Mouse (Mus musculus) thymus, postnatal 36 days (tissue): ENCODE measurements around the gene Apol6.

Source experiments
- DNase-seq, 2 experiments: peaks; one replicate each; pipeline ENCODE4 v3.0.0; 2022; ENCODE audit warnings: mixed read lengths in 2 of 2

Gene Apol6

GRCm38 (mm10) chr15:77044597-77045320 is at the start of gene Apol6:
TSS of gene Apol6 (plus strand) at chr15:77044729.
- DNase-seq = no peak

GRCm38 (mm10) chr15:76998048-76998447 is 46.5 kb upstream of the Apol6 start:
- no peak for DNase-seq

- no peak for DNase-seq
Observed at GRCm38 (mm10) chr15:76998878-76999588, 45.5 kb upstream of the Apol6 start.

GRCm38 (mm10) chr15:77003173-77003867 is 41.2 kb upstream of the Apol6 start:
- DNase-seq = no peak

- no peak for DNase-seq
Observed at GRCm38 (mm10) chr15:77003868-77004215, 40.7 kb upstream of the Apol6 start.

GRCm38 (mm10) chr15:77008851-77009250 is 35.7 kb upstream of the Apol6 start:
- DNase-seq = no peak

GRCm38 (mm10) chr15:77013753-77014241 is 30.7 kb upstream of the Apol6 start:
- DNase-seq = no peak

- DNase-seq = no peak
Observed at GRCm38 (mm10) chr15:77014431-77014830, 30.1 kb upstream of the Apol6 start.

- no peak for DNase-seq
Observed at GRCm38 (mm10) chr15:77014985-77015384, 29.5 kb upstream of the Apol6 start.

- DNase-seq = no peak
Observed at GRCm38 (mm10) chr15:77016509-77016908, 28.0 kb upstream of the Apol6 start.

- no peak for DNase-seq
Observed at GRCm38 (mm10) chr15:77017897-77018296, 26.6 kb upstream of the Apol6 start.

- no peak for DNase-seq
Observed at GRCm38 (mm10) chr15:77018740-77019340, 25.7 kb upstream of the Apol6 start.

GRCm38 (mm10) chr15:77019533-77019932 is 25.0 kb upstream of the Apol6 start:
- DNase-seq = no peak

- no peak for DNase-seq
Observed at GRCm38 (mm10) chr15:77020136-77020535, 24.4 kb upstream of the Apol6 start.

- no peak for DNase-seq
Observed at GRCm38 (mm10) chr15:77021056-77021455, 23.5 kb upstream of the Apol6 start.

GRCm38 (mm10) chr15:77021851-77022250 is 22.7 kb upstream of the Apol6 start:
- no peak for DNase-seq

- no peak for DNase-seq
Observed at GRCm38 (mm10) chr15:77022401-77022957, 22.1 kb upstream of the Apol6 start.

GRCm38 (mm10) chr15:77025884-77026583 is 18.5 kb upstream of the Apol6 start:
- no peak for DNase-seq

- no peak for DNase-seq
Observed at GRCm38 (mm10) chr15:77027117-77027516, 17.4 kb upstream of the Apol6 start.

- DNase-seq = no peak
Observed at GRCm38 (mm10) chr15:77027675-77028074, 16.9 kb upstream of the Apol6 start.

- DNase-seq = peak in 1 of 2 experiments; percentile 20
Observed at GRCm38 (mm10) chr15:77029331-77029991, 15.1 kb upstream of the Apol6 start.

- no peak for DNase-seq
Observed at GRCm38 (mm10) chr15:77031271-77031670, 13.3 kb upstream of the Apol6 start.
